Mouse (Mus musculus) heart, adult 8-10 months (tissue): ENCODE results near the gene Atp6v0b. TPM values are rescaled to one million over a fixed set of nuclear protein-coding genes. Genes with fewer than 3 reads are reported as not detected.

Source experiments
- DNase-seq: peaks from one replicate; pipeline ENCODE4 v3.0.0; 2022; ENCODE audit warnings: low spot score
- total RNA-seq, 4 experiments: library from RNA; stranded (reverse); gene quantifications; 2 replicates each; pipeline ENCODE4 v1.2.4; 2022

The Atp6v0b gene
- total RNA-seq, 4 experiments from 2014 or later, result 108 to 133 (median 121) TPM

DNA sequence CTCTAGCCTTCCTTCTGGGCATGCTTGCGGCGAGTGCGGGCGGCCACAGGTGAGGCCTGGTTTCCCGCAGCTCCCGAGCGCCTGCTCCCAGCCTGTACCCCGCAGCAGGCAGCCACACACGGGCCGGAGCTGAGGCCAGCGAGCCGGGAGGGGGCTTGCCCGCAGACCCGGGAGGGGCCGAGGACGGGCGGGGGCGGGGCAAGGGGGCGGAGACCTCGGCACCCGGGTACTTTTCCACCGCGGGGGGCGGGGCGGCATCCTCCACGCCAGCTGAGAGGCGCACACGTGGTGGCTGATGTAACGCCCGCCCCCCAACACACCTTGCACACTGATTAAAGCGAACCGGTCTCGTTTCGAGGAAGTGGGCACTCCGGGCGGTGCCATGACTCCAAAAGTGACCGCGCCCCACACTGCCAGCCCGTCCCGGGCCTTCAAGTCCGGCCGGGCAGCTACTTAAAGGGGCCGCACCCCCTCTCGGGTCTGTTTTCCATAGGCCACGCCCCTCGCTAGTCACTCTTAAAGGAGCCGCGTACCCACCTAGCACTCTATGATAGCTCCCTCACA is 50.8 kb downstream of the Atp6v0b start:
- peak; percentile 89 for DNase-seq

DNA sequence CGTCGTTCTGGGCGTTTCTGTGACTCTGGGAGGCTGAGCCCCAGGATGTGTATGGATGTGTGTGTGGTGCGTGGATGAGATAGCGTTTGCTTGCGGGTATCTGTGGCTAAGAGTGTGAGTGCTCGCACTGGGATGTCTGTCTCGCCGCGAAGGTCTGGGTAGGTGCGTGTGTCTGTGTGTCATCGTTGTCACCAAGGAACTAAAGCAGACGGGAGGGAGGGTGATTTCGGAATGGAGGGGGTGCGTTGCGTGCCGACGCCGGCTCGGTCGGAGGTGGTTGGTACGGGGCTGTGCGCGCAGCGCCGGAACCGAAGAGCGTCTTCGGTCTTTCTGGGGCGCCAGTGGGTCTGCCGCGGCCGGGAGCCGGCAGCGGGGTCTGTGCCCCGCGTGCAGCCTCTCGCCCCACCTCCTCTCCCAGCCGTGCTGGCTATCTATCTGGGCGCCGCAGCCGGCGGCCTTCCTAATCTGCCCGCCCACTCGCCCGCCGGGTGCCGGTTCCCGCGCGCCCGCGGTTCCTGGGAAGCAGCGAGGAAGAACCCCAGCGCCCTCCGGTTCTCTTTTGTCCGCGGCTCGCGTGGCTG is 51.5 kb downstream of the Atp6v0b start:
- no peak for DNase-seq

DNA sequence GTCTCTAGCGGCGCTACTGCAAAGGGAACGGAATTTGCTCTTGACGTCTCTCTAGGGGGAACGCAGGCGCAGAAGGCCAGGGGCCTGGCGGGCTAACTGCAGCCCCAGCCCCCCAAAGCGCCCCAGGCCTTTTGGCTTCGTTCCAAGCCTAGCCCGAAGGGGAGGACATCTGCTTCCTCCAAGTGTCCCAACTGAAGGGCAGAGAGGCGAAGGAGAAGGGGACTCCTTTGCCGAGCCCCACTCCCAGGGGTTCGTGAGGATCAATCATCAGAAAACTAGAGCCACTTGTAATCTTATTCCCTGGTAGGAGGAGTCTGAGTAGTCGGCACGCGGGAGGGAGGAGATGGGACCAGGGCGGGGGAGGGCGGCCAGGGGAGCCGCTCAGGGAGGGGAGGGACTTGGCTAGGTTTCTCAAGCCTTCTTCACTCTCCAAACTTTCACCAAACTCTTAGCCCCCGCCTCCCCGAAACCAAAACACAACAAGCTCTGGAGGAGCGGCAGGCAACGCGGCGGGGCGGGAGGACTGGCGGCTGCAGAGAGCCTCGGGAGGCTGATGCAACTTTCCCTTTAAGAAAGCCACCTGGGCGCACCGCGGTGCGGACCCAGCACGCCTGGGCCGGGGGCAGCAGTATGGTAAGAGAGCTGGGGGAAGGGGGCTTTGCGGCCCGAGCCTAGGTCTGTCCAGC is 52.1 kb downstream of the Atp6v0b start:
- peak; percentile 61 for DNase-seq

DNA sequence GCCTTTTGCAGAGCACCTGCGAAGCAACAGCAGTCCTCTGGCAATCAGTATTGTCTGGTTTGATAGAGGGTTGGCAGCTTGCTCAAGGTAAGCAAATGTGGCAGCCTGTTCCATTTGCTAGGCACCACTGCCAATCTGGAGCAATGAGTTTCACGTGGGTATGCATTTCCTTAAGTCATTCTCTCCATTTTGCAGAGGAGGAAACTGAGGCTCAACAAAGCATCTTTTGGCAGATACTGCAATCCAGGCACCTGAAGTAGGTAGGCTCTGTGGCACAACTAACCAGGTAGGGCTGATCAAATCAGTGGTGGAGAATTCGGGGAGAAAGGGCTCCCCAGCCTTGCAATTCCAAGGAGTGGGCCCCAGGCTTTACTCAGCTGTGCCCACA is 52.7 kb downstream of the Atp6v0b start, which contains the start of gene Slc6a9:
TSS of gene Slc6a9 (plus strand) at position 50 of the 388 bp plus-strand sequence.
- DNase-seq, result no peak

Other genes with a start within 250 kb of the Atp6v0b start
- 10 to 100 TPM; 15.9 to 23.7 (median 20.9) TPM for gene Dmap1, start 205.1 kb downstream of the Atp6v0b start, total RNA-seq
- not detected for gene Gm12845, start 162.9 kb downstream of the Atp6v0b start, total RNA-seq
- not detected for gene Klf17, start 121.7 kb downstream of the Atp6v0b start, total RNA-seq
- 1 to 10 TPM; 1.7 to 2.3 (median 2.2) TPM for gene Slc6a9, start 52.8 kb downstream of the Atp6v0b start, total RNA-seq
- gene Ccdc24, start 14.8 kb downstream of the Atp6v0b start, total RNA-seq, result under 1 TPM in 2 of 4 experiments, not detected in 2; 0.25 to 0.50 TPM
- 1 to 10 TPM; 4.2 to 5.1 (median 4.4) TPM for gene B4galt2, start 3.8 kb downstream of the Atp6v0b start, total RNA-seq
- gene Dph2, start 4.7 kb upstream of the Atp6v0b start, total RNA-seq, result 1 to 10 TPM; 3.4 to 4.1 (median 3.9) TPM
- 10 to 100 TPM; 58.9 to 86.0 (median 75.4) TPM for gene Ipo13, start 27.7 kb upstream of the Atp6v0b start, total RNA-seq
- gene Artn, start 42.4 kb upstream of the Atp6v0b start, total RNA-seq, result under 1 TPM in 1 of 4 experiments, not detected in 3; 0.34 TPM
- gene St3gal3, start 247.6 kb upstream of the Atp6v0b start, total RNA-seq, result 10 to 100 TPM; 61.5 to 67.5 (median 67.2) TPM